Comparison of ENCODE assay signal across 10 mouse cellular contexts in genomic region chr3:88981206-88982010, GRCm38 (mm10). TPM values are rescaled to one million over a fixed set of nuclear protein-coding genes. Genes with fewer than 3 reads are reported as not detected.
DNase-seq lines count a peak whose midpoint lies in the region; ATAC-seq and TF ChIP-seq lines count a peak whose summit lies in the region.
"Had no signal": no experiment of that assay in that cellular context is flagged by ENCODE, and none has a peak within 500 bp of the region (broad histone marks: within the 10 kb centered on the region; RNA-seq: fewer than 3 reads in every experiment).

No protein-coding gene starts in this region.

- TF ChIP-seq POLR2A in brain, embryonic 14.5 days (IDR thresholded peaks at IDR 0.05; ENCODE audit: borderline replicate concordance, extremely low read depth, insufficient read depth, insufficient read length, poor library complexity, severe bottlenecking): no peak

- no peak overlapping the region for H3K9ac ChIP-seq in forebrain, embryonic 15.5 days (replicated peaks)
- no peak overlapping the region for H3K9ac ChIP-seq in forebrain, embryonic 11.5 days (ENCODE audit: low read length)

- WGBS in forebrain, embryonic 15.5 days: 54% methylated on average over 8 of the region's 8 CpGs
- 95% methylated on average over 8 of the region's 8 CpGs for WGBS in forebrain, embryonic 11.5 days

- no peak overlapping the region for H3K4me3 ChIP-seq in forebrain, embryonic 15.5 days
- no peak overlapping the region for H3K4me3 ChIP-seq in forebrain, embryonic 11.5 days (ENCODE audit: low read depth, low read length)

- TF ChIP-seq CTCF in brain, embryonic 14.5 days (IDR thresholded peaks at IDR 0.05; ENCODE audit: borderline replicate concordance, extremely low read depth, insufficient read depth, insufficient read length): no peak

- peak; percentile 71 for ATAC-seq in forebrain, embryonic 15.5 days (replicated peaks)
- no peak for ATAC-seq in forebrain, embryonic 11.5 days (replicated peaks; ENCODE audit: low FRiP score)
- ATAC-seq: CD4-positive, CD25-positive, alpha-beta regulatory T cell, adult 4 months had no signal

- peaks cover 33% of the 10 kb centered on the region for H3K4me1 ChIP-seq in forebrain, embryonic 15.5 days
- no peaks in the 10 kb centered on the region for H3K4me1 ChIP-seq in forebrain, embryonic 11.5 days (replicated peaks; ENCODE audit: control insufficient read depth, insufficient read depth, low read length)

- H3K9me3 ChIP-seq in forebrain, embryonic 15.5 days: no peaks in the 10 kb centered on the region
- H3K9me3 ChIP-seq in forebrain, embryonic 11.5 days (ENCODE audit: control insufficient read depth, low read length): no peaks in the 10 kb centered on the region

- peak overlapping the region; percentile 60 for H3K27ac ChIP-seq in forebrain, embryonic 15.5 days (replicated peaks)
- H3K27ac ChIP-seq in forebrain, embryonic 11.5 days (ENCODE audit: low read depth, low read length): no peak overlapping the region

- H3K27me3 ChIP-seq in forebrain, embryonic 15.5 days: no peaks in the 10 kb centered on the region
- no peaks in the 10 kb centered on the region for H3K27me3 ChIP-seq in forebrain, embryonic 11.5 days (ENCODE audit: control insufficient read depth, insufficient read depth, low read length)

- DNase-seq in forebrain, embryonic 11.5 days (ENCODE audit: low spot score): no peak
- peak; percentile 27 for DNase-seq in left cerebral cortex, adult 11 months (ENCODE audit: low spot score)
- DNase-seq in left cerebral cortex, postnatal 14 days (ENCODE audit: low spot score in 2 of 2): no peak
- DNase-seq in NIH3T3 (ENCODE audit: low read depth): peak; percentile 44
- DNase-seq in brain, embryonic 14.5 days (ENCODE audit: low read depth): peak; percentile 88
- no peak for DNase-seq in heart, adult 9 months (ENCODE audit: low spot score in 2 of 2)
- DNase-seq: kidney, postnatal 25 days; lung, adult 2 months had no signal

- peaks cover 33% of the 10 kb centered on the region for H3K36me3 ChIP-seq in forebrain, embryonic 15.5 days
- peaks cover 2% of the 10 kb centered on the region; the same call in 1 of the 2 replicates for H3K36me3 ChIP-seq in forebrain, embryonic 11.5 days (ENCODE audit: control insufficient read depth, insufficient read depth, low read length)

- H3K4me2 ChIP-seq in forebrain, embryonic 15.5 days (replicated peaks): no peak overlapping the region
- no peak overlapping the region for H3K4me2 ChIP-seq in forebrain, embryonic 11.5 days (ENCODE audit: low read depth, low read length, severe bottlenecking)

- intact Hi-C loops in left cerebral cortex, postnatal 14 days (cut with DNase I): no loop called here

RNA-seq across cellular contexts. Expression of gene Dap3, which starts 30.4 kb away (rescaled TPM):
- polyA plus RNA-seq in forebrain, embryonic 15.5 days (2015; fragmentation: Nextera tagmentation; extraction: Ambion mirVana): 163 and 167 TPM in 2 replicates
- polyA plus RNA-seq in forebrain, embryonic 11.5 days (2014; fragmentation: Nextera tagmentation; extraction: Ambion mirVana): 134 and 146 TPM in 2 replicates
- total RNA-seq in left cerebral cortex, postnatal 14 days (2021): 100 to 1,000 TPM; 109 to 111 TPM
- 75.2 and 86.7 TPM in 2 replicates for polyA plus RNA-seq in brain, embryonic 14.5 days (2012; rRNA removed)

RNA-seq across cellular contexts. Expression of gene Ash1l, which starts 31.0 kb away (rescaled TPM):
- polyA plus RNA-seq in forebrain, embryonic 15.5 days (2015; fragmentation: Nextera tagmentation; extraction: Ambion mirVana): 23.5 and 23.7 TPM in 2 replicates
- 17.4 and 20.7 TPM in 2 replicates for polyA plus RNA-seq in forebrain, embryonic 11.5 days (2014; fragmentation: Nextera tagmentation; extraction: Ambion mirVana)
- 10 to 100 TPM; 64.0 to 66.9 TPM for total RNA-seq in left cerebral cortex, postnatal 14 days (2021)
- 19.1 and 25.1 TPM in 2 replicates for polyA plus RNA-seq in brain, embryonic 14.5 days (2012; rRNA removed)

Comparison
In these comparisons a context has a peak if more than half of its experiments do, and no peak if none do; other contexts are left out.
1. DNase-seq: peak in left cerebral cortex, adult 11 months (single experiment), NIH3T3 (single experiment) and brain, embryonic 14.5 days (single experiment); none in forebrain, embryonic 11.5 days (single experiment), left cerebral cortex, postnatal 14 days (0 of 2) and heart, adult 9 months (0 of 2).